Mouse (Mus musculus) left cerebral cortex, postnatal 25 days (tissue): Measurements from ENCODE around the gene Jazf1. TPM values are rescaled to one million over a fixed set of nuclear protein-coding genes. Genes with fewer than 3 reads are reported as not detected.

Experiments
- DNase-seq, 2 experiments: peaks; one replicate each; pipeline ENCODE4 v3.0.0; 2022; ENCODE audit warnings: low spot score in 2 of 2, mixed read lengths in 1 of 2
- intact Hi-C: fragments of 180-260 bp; cut with DNase I; formaldehyde crosslinking; loops from one replicate; pipeline ENCODE4 v1.15.1; 2025
- total RNA-seq, 2 experiments: library from RNA; stranded (reverse); gene quantifications; 2 replicates each; pipeline ENCODE4 v1.2.3; 2021

Jazf1 gene
- total RNA-seq, 2 experiments from 2014 or later: 32.8 to 35.3 TPM

- intact Hi-C loops: no loop called here
- DNase-seq: no peak
Measured at GRCm38 (mm10) chr6:52777034-52777433, 291.4 kb downstream of the Jazf1 start.

- DNase-seq: no peak
- intact Hi-C loops: no loop called here
Measured at GRCm38 (mm10) chr6:52775956-52776355, 292.5 kb downstream of the Jazf1 start.

- peak in 1 of 2 experiments; percentile 43 for DNase-seq
- intact Hi-C loops: no loop called here
Measured at GRCm38 (mm10) chr6:52775350-52775749, 293.1 kb downstream of the Jazf1 start.

- intact Hi-C loops: no loop called here
- DNase-seq: no peak
Measured at GRCm38 (mm10) chr6:52773132-52773531, 295.3 kb downstream of the Jazf1 start.

GRCm38 (mm10) chr6:52770789-52771188 lies 297.6 kb downstream of the Jazf1 start:
- intact Hi-C loops: no loop called here

GRCm38 (mm10) chr6:52765206-52765605 lies 303.2 kb downstream of the Jazf1 start:
- DNase-seq: no peak
- intact Hi-C loops: no loop called here

More at GRCm38 (mm10) chr6:52770789-52771188, 297.6 kb downstream of the Jazf1 start:
- no peak for DNase-seq

GRCm38 (mm10) chr6:52752832-52753231 lies 315.6 kb downstream of the Jazf1 start:
- DNase-seq: no peak
- intact Hi-C loops: no loop called here

GRCm38 (mm10) chr6:52734630-52735029 lies 333.8 kb downstream of the Jazf1 start:
- intact Hi-C loops: no loop called here
- DNase-seq: no peak

GRCm38 (mm10) chr6:52730338-52730737 lies 338.1 kb downstream of the Jazf1 start:
- DNase-seq: no peak
- intact Hi-C loops: no loop called here

GRCm38 (mm10) chr6:52724805-52725439 lies 343.5 kb downstream of the Jazf1 start:
- intact Hi-C loops: loop anchor here (5.0 to 10.0 kb wide), 3 partner anchors 112 to 453 kb away; no protein-coding TSS in a partner anchor
- peak; percentile 72 to 75 for DNase-seq

Other genes with a start within 250 kb of the Jazf1 start
- 1 to 10 TPM; 3.2 to 3.9 TPM for gene Creb5, start 218.6 kb upstream of the Jazf1 start, total RNA-seq